ENCODE assay signal across 19 mouse cellular contexts in the genomic region with DNA sequence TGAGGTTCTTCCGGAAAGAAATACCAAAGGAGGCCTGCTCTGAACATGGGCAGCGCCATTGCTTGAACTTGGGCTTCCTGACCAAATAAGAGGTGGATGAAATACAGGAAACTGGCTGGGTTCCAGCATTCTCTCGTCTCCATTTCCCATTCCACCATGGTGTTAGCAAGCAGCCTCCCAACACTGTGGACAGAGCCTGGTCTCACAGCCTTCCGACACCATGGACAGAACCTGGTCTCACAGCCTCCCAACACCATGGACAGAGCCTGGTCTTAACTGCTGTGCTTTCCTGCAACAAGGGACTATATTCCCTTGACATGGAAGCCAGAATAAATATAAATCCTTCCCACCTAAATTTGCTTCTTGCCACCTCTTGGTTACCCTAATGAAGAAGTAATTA.
"Had no signal": no experiment of that assay in that cellular context is flagged by ENCODE, and none has a peak within 500 bp of the region (broad histone marks: within the 10 kb centered on the region; RNA-seq: fewer than 3 reads in every experiment).

No protein-coding gene starts in this region.

- H3K4me3 ChIP-seq: liver, embryonic 15.5 days; midbrain, embryonic 13.5 days; midbrain, embryonic 15.5 days; neural tube, embryonic 13.5 days; neural tube, embryonic 15.5 days had no signal

- H3K9me3 ChIP-seq: liver, embryonic 15.5 days; midbrain, embryonic 13.5 days; midbrain, embryonic 15.5 days; neural tube, embryonic 13.5 days; neural tube, embryonic 15.5 days had no signal

- H3K27me3 ChIP-seq: liver, embryonic 15.5 days; midbrain, embryonic 13.5 days; midbrain, embryonic 15.5 days; neural tube, embryonic 13.5 days; neural tube, embryonic 15.5 days had no signal

- ATAC-seq: liver, postnatal 0 days; midbrain, embryonic 13.5 days; midbrain, embryonic 15.5 days had no signal

- H3K4me1 ChIP-seq: liver, embryonic 15.5 days; midbrain, embryonic 13.5 days; midbrain, embryonic 15.5 days; neural tube, embryonic 13.5 days; neural tube, embryonic 15.5 days had no signal

- H3K36me3 ChIP-seq: liver, embryonic 15.5 days; midbrain, embryonic 13.5 days; midbrain, embryonic 15.5 days; neural tube, embryonic 13.5 days; neural tube, embryonic 15.5 days had no signal

- DNase-seq: liver, postnatal 0 days; lung, adult 2 months; lung, postnatal 10 days; lung, postnatal 36 days; retina, postnatal 1 day; right cerebral cortex, adult 18-20 months; right cerebral cortex, postnatal 25 days; right cerebral cortex, postnatal 4 days; spleen, adult 18-20 months; thymus, adult 18-20 months; thymus, postnatal 14 days; thymus, postnatal 36 days had no signal

- H3K27ac ChIP-seq: liver, embryonic 15.5 days; macrophage; midbrain, embryonic 13.5 days; midbrain, embryonic 15.5 days; neural tube, embryonic 13.5 days; neural tube, embryonic 15.5 days had no signal

- H3K4me2 ChIP-seq: liver, embryonic 15.5 days; midbrain, embryonic 11.5 days; midbrain, embryonic 13.5 days; midbrain, embryonic 15.5 days; neural tube, embryonic 13.5 days; neural tube, embryonic 15.5 days had no signal

- H3K9ac ChIP-seq: liver, embryonic 15.5 days; liver, postnatal 0 days; midbrain, embryonic 13.5 days; midbrain, embryonic 15.5 days; neural tube, embryonic 13.5 days; neural tube, embryonic 15.5 days had no signal
